Mouse (Mus musculus) adrenal gland, adult 18-20 months (tissue): ENCODE data around the gene Nab2. TPM values are rescaled to one million over a fixed set of nuclear protein-coding genes. Genes with fewer than 3 reads are reported as not detected.
A peak's percentile ranks its signal among the peaks of the same experiment; 100 is the strongest.
"Not testable (repeated sequence)": the region's sequence is repeated elsewhere in the genome, so short reads cannot be mapped to it uniquely, and the experiment has no call there.

Source experiments
- DNase-seq, 2 experiments: peaks; one replicate each; pipeline ENCODE4 v3.0.0; 2021 to 2022; ENCODE audit warnings: low spot score in 2 of 2
- total RNA-seq, 2 experiments: library from RNA; stranded (reverse); gene quantifications; 1 replicate in 1 of 2; 2 replicates in 1 of 2; pipeline ENCODE4 v1.2.3; 2021

The Nab2 gene
- total RNA-seq, 2 experiments from 2014 or later: 23.4 to 38.0 TPM

DNA sequence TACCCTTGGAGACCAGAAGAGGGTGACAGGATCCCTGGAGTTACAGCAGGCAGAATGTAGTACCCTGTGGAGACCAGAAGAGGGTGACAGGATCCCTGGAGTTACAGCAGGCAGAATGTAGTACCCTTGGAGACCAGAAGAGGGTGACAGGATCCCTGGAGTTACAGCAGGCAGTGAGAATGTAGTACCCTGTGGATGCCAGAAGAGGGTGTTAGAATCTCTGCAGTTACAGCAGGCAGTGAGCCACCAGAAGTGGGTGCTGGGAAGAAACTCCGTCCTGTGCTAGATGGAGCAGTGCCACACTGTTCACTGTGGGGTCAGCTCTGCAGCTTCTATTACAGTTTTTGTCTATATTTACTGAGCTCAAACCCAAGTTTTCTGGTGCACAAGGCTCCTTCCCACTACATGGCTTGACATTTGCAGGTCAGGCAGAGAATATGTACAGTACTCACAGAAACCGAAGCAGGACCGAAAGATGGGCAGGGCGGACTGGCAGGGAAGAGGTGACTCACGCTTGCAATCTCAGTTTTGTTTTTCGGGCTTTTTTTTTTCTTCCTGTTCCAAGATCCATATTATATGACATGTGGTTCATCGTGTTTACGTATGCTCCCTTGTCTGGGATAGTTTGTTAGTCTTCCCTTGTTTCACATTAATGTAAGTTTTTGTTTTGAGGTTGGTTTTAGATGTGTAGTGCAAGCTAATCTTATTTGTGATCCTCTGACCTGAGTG, 6.6 kb upstream of the Nab2 start:
- DNase-seq: peak; percentile 72 to 78

DNA sequence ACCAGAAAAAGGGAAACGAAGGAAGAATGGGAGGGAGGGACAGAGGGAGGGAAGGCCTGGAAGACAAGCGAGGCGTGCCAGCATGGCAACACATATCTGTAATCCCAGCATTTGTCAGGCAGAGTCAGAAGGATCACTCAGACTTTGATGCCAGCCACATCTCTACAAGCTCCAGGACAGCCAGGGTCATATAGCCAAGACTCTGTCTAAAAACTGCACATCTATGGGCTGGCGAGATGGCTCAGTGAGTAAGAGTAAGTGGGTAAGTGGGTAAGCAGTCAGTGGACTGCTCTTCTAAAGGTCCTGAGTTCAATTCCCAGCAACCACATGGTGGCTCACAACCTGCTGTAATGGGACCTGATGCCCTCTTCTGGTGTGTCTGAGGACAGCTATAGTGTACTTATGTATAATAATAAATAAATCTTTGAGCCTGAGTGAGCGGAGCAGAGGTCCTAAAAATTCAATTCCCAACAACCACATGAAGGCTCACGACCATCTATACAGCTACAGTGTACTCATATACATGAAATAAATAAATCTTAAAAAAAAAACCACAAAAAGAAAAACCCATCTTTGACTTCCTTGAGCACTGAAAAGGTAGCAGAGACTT, 5.8 kb upstream of the Nab2 start:
- DNase-seq: no peak

DNA sequence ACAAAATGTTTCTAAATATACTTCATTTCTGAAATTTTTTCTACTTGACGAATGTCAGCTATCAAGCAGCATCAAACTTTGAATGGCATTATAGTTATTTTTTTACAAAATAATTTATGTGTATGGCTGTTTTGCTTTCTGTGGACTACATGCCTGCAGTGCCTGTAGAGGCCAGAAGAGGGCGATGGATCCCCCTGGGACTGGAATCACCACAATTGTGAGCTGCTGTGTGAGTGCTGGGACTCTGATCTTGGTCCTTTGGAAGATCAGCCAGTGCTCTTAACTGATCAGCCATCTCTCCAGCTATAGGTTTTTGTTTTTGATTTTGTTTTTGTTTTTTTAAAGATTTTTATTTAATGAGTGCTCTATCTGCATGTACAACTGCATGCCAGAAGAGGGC, 2.9 kb upstream of the Nab2 start:
- no peak for DNase-seq

DNA sequence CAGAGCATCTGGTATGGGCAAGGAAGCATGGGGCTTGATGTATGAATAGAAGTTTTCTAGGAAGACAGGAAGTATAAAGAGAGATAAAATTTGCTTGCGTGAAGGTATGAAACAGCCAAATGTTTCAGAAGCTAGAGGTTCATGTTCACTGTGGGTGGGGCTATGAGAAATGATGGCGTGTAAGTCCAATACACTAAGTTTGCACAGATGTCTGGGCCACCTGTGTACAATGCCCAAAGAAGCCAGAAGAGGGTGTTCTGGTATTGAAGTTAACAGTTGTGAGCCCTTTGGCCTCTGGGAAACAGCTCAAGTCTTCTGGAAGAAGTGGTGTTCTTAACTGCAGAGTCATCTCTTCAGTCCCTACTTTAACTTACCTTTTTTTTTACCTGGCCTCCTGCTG, 1.8 kb upstream of the Nab2 start:
- no peak for DNase-seq

DNA sequence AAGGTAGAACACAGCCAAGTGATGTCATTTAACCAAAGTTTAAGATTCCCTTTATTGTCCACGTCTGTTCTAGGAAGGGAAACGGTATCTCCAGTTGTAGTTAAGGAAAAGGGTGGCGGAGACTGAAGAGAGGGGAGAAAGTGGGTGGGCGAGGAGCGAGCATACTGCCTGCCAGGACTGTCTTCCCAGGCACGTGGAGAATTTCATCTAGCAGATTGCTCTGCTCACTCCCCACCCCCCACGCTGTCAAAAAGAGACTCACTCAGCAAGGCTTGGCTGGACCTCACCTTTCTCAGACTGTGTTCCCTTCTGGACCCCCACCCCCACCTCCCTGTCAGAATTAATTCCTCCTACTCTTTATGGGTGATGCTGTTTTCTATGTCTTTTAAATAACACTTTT, 802 bp upstream of the Nab2 start:
- no peak for DNase-seq

DNA sequence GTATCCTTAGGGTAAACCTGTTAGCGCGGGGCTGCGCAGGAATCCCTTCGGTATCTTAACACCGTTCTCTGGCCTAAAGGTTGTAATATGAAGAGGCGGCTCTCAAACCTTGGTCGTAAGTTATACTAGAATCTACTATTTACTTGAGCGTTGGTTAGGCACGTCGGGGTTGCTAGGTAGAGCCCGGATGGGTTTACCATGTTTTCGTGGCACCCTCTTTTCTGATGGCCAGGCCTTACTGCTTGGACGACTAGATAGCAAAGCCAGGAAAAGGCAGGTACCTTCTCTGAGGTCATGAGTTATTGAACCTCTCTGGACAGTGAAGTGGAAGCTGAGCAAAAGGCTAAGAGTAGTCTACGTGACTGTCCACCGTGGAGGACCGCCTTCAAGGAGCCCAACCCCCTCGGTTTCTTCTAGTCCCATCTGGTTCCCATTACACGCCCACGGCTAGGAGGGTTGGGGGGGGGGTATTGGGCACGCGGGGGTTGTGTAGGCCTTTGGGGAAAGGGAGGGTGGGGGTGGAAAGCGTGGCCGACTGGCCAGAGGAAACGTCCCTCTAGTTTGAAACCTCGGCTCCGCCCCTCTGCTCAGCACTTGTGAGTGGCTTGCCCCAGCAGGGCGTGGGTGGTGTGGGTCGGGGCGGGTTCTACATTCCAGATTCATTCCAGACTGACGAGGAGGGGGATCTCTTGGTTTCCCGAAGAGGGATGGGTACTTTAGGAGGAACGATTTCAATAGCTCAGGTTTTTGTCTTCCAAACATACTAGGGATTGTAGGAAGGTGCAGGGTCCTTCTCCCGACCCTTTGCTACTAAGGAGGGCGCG, 887 bp downstream of the Nab2 start:
- DNase-seq: peak; percentile 81 to 83

DNA sequence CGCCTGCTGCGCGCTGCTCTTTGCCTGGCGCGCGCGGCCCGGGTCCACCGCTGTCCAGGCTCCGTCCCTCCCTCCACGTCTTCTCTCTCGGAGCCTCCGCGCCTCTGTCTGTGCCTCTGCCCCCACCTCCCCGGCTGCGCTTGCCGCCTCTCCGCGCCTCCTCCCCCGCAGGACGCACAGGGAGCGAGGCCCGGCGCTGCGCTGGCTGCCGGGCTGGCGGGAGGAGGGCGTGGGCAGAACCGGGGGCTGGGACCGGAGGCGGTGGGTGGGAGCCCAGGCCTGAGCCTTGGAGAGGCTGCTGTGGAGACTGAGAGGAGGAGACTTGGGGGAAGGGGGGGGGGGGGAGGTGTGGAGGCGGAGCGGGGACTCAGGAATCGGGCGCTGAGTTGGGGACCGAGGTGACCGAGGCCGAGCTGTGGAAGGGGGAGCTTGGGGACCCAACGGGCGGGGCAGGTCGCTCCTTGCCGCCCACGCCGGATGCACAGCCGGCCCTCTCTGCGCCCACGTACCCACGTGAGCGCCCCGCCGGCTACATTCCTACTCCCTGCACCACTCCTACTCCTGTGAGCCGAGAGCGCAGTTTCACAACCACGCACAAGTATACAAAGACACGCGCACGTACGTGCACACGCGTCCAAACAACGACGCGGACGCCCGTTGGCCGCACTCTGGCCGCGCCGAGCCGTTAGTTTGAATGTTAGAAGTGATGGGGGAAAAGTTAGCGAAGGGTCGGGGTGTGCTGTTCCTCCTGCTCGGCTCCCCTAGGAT, 1.7 kb downstream of the Nab2 start, which contains the start of gene Nemp1:
Gene Nemp1 (plus strand): TSS at position 401 of the 768 bp plus-strand sequence.
- DNase-seq: peak; percentile 88 to 89

DNA sequence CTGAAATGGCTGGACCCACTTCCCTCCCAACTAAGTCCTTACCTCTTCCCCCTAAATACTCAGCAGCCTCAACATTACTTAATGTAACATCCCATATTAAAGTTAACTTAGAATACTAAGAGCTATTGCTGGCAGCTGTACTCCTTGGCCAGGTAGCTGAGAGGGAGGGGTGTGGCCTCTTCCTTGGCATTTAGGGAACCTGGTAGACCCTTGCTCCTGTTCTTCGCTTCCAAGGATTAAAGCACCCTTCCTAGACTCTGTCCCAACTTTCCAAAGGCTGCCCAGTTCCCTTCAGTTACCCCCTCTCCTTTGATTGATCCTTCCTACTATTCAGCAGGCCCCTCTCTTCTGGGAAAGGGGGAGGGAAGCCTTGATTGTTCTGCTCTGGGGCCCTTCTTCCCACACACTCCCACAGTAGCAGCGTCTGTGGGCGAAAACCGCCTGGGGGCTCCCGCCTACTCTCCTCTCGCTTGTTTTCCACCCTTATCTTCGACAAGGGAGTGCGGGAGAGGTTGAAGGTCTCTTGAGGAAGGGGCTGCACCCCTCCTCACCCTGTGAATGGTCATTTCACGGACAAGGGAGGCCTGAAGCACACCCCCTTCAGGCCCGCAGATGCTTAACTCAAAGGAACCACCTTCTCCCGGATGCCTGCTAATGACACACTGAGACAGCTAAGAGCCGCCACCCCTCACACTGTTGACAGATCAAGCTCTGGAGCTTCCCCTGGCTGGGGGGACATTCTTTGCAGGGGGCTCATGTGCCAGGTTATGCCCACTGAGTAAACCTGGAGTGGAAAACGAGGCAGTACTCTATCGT, 2.8 kb downstream of the Nab2 start:
- DNase-seq: no peak

DNA sequence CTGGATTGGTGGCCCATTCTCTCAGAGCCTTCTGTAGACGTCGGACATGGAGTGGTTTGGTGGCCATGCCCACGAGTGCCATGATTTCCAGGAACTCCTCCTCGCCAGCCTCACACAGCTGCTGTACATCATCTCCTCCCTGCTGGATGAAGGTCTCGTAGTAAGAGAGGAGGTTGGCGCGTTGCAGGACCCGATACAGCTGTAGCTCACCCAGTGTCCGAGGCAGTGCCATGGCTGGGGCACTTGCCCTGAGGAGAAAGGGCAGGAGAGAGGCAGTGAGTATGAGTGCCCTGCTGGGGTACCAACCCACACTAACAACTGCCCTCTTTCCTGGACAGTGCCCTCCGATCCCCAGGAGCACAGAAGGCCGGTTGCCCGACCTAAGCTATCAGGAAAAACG, 3.5 kb downstream of the Nab2 start:
- no peak for DNase-seq

DNA sequence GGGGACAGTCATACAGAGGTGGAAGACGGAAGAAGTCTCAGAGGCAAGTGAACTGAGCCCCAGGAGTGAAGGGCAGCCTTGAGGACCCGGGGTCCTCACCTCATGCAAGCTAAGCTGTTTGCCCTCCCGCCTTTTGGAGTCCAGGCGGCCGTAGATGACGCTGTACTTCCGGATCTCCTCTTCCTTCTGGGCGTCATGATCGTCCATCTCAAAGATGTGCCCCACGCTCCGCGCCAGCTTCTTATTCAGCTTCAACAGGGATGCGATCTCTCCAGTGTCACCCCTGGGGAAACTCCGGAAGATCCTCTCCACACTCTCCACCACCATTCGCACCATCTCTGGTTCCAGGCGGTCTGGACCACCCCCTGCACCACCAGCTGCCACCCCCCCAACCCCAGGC, 4.2 kb downstream of the Nab2 start:
- no peak for DNase-seq

DNA sequence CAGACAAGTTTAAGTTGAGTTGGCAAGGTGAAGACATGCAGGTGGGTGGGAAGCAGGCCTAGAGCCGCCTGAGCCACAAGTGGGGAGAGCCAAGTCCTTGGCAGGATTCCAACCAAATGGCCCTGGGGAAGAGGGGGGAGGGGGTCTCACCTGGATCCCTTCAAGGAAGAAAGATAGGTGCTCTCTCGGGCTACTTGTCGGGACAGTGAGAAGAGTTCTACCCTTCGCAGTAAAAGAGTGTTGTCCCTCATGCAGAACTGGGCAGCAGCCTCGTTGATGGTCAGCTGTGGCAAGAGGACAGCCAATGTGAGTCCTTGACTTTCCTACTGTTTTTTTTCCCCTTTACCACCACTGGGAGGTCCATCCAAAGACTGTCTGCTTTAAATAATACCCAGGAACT, 4.8 kb downstream of the Nab2 start:
- no peak for DNase-seq

DNA sequence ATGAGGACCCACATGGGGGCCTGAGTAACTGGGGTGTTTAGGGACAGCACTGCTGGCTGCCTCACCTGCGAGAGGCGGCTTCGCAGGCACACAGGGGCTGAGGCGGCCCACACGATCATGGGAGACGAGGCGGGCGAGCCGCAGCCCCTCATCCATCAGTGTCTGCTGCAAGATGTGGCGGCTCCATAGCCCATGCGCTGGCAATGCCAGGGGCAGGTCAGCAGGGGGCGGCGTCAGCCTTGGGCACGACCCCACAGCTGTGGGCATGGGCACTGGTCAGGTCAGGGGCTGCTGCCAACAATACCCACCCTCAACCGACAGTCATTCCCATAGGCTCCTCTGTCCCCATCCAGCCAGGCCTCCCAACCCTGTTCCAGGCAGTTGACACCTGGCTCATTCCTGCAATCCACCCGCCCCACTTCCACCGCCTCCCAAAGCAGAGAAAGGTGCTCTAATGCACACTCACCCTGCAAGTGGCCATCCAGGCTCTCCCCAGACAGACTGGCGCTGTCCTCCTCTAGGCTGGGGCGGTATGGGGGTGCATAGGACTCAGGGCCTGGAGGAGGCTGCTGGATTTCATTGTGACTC, 5.6 kb downstream of the Nab2 start:
- peak in 1 of 2 experiments; percentile 43 for DNase-seq

DNA sequence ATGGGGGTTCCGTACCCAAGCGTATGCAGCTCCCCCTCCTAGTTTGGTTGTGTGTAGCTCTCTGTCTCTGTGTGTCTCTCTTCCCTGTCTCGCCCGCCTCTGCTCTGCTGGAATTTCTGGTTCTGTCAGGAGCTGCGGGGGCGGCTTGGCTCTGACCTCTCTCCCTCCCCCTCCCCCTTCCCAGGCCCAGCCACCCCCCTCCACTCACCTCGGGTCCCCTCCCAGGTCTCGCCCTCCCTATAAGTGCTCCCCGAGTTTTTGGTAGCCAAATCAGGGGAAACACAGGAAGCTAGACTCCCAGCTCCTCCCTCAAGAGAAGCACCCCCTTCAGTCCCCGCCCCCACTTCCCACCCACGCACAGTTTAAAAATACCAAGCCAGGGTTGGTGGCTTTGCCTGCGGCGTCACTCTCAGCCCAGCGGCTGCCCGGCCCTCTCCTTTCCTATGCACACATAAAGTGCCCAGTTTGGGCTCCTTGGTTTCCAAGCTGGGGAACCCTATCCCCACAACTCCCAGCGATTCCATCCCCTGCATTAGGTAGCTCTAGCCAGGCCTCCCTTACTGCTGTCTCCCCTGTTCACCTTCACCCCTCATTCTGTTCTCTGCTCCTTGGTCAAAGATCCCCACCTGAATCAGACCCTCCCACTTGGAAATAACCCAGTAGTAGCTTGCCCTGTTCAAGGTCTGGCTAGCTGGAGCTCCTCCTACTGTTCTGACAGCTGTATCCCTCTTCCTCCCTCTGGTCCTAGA, 6.3 kb downstream of the Nab2 start:
- DNase-seq: peak; percentile 68 to 71

DNA sequence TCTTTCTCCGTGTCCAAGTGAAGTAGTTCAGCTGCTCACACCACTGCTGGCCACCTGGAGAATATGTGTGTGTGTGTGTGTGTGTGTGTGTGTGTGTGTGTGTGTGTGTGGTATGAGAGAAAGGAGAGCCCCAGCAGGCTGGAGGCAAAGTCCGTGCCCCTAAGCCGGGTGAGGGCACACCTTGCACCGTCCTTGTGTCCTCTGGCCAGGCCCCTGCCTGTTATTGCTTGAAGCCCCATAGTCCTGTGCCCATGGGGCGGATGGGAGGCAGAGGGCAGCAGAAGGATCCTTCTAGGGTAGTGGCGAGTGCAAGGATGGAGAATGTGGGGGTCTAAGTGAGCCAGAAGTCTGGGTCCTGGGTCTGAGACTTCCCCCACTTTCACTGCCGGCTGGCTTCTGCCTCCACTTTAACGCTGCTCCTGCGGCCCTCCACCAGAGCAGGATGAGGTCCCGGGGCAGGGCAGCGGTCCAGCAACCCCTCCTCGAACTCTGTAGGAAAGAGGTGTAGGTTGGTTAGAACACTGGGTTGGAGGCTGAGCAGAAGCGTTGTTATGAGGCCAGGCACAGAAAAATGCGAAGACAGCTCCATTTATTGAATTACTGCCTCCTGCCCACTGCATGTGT, 7.0 kb downstream of the Nab2 start:
- no peak for DNase-seq

DNA sequence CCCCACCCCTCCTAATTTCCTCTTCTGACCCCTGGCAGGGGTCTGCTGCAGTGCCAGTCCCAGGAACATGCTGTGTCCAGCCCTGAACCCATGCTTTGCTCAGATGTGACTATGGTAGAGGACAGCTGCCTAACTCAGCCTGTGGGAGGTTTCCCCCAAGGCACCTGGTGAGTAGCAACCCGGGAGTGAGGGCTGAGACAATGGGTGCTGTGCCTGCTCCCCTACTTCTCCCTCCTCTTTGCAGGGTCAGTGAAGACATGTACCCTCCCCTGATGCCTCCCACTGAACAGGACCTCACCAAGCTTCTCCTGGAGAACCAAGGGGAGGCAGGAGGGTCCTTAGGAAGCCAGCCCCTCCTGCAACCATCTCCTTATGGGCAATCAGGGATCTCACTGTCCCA, 8.8 kb downstream of the Nab2 start:
- no peak for DNase-seq

DNA sequence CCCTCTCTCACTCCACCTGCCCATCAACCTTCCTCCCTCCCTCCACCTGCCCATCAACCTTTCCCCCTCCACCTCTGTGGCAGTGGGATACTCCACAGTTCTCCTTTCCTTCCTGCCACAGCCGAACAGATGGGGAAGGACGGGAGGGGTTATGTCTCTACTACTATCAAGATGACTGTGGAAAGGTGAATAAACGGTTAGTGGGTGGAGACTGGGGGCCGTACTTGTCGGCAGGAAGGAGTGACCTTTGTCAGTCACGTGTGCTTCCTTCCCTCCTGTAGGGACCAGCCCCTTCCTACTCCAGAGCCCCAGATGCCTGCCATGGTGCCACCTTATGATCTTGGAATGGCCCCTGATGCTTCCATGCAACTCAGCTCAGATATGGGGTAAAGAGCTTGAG, 10.3 kb downstream of the Nab2 start:
- no peak for DNase-seq

DNA sequence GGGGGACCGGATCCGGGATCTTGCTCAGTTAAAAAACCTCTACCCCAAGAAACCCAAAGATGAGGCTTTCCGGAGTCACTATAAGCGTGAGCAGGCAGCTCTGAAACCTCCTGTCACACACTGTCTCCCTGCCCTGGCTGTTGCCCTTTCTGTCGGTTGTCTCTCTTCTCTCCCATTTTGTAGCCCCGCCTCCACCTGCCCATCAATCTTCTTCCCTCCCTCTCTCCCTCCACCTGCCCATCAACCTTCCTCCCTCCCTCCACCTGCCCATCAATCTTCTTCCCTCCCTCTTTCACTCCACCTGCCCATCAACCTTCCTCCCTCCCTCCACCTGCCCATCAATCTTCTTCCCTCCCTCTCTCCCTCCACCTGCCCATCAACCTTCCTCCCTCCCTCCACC, 10.8 kb downstream of the Nab2 start:
- DNase-seq: not testable (repeated sequence)

DNA sequence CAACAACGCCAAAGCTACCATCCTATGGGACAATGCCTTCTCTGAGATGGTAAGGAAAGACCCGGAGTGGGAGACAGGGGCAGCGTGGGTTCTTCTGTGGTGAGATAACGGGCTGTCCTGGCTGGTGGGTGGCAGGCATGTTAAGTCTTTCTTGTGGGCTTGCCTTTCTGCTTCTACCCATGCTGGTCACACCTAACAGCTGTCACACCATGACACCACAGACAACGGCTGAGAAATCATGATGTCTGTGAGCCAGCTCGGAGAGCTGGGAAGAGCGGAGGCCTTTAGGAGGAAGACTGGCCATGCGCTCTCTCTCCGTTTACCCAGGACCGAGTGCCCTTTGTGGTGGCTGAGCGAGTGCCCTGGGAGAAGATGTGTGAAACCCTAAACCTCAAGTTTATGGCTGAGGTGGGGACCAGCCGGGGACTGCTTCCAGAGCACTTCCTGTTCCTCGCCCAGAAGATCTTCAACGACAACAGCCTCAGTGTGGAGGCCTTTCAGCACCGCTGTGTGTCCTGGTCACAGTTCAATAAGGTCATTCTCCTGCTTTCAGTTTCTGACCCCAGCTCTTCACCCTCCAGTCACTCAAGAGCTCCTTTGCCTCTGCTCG, 13.3 kb downstream of the Nab2 start:
- no peak for DNase-seq
